Mouse (Mus musculus) embryo, embryonic 11.5 days (tissue): Measurements from ENCODE around the gene Adi1.

ENCODE experiments used
- DNase-seq: peaks from one replicate; pipeline ENCODE4 v3.0.0-alpha.2; 2012; ENCODE audit warnings: low read depth, low spot score

Gene Adi1

GRCm38 (mm10) chr12:28694231-28694630 lies 19.2 kb downstream of the Adi1 start:
- no peak for DNase-seq

DNA sequence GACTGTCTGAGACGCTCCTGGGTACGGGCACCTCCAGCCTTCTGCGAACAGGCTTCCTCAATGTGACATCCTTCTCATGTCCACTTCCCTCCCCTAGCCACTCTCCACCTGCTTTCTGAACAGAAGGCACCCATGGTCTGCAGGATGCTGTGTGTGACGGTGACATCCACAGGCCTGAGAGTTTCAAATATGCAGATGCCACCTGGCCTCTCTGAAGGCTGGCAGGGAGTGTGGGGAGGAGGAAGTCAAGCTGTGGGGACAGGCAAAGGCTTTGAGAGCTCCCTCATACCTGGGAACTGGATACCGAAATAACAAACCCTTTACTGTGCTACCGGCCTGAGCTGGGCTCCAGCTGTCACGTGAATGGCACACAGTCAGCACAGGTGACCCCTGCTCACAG lies 19.7 kb downstream of the Adi1 start:
- no peak for DNase-seq

GRCm38 (mm10) chr12:28697821-28698595 lies 23.0 kb downstream of the Adi1 start:
- no peak for DNase-seq

GRCm38 (mm10) chr12:28699086-28699485 lies 24.1 kb downstream of the Adi1 start:
- DNase-seq: no peak

GRCm38 (mm10) chr12:28699656-28700055 lies 24.6 kb downstream of the Adi1 start:
- peak; percentile 53 for DNase-seq

- no peak for DNase-seq
Observed at GRCm38 (mm10) chr12:28700101-28700511, 25.1 kb downstream of the Adi1 start.

DNA sequence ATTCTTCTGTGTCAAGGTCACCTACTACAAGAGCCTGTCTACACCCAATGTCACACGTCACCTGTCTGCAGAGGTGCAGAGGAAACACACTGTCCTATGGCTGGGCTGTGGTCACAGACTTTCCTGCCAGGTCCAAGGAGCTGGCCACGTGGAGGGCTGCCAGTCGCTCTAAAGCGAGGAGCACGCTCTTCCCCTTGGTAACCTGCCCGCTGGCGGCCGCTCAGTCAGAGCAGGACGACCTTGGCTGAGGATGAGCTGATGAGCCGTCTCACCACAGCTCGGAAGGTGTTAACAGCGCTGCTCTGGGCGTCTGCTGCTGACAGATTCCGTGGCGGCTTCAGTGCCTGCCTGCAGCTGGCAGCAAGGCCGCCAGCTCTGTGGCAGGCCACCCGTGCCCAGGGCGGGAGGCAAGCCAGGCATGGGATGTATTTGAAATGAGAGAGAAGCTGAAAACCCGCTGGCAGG lies 25.6 kb downstream of the Adi1 start:
- DNase-seq: no peak

DNA sequence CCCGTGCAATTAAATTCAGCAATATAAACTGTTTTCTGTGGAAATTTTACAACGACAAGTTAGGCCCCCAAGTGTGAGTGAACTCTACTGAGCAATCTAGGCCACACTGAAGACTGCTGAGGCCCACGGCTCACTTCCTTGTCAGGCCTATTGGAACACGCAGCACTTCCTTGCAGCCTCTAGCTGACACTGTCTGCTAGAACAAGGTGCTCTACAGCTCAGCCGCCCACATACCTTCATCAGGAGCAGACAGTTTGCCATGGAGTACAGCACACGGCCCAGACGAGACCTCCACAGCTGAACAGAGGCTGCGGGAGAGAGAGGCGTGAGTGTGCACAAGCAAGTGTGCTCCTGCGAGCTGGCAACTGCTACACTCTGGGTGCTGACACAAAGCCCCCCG lies 26.3 kb downstream of the Adi1 start:
- DNase-seq: no peak

DNA sequence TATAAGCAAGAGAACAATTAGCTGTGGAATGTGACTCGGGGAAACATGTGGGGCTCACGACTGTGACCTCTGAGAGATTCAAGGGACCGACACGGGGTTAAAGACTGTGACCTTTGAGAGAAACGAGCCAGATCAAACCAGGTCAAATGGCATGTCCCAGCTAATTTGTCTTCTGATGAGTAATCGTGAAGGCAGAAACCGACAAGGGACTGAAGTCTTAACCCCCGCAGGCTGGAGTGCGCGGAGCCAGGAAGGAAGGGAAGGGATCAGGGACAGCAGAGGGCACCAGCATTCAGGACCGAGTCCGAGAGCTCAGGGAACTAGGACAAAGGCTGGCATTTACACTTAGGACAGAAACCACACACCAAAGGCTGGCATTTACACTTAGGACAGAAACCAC lies 29.4 kb downstream of the Adi1 start:
- no peak for DNase-seq

- no peak for DNase-seq
Observed at GRCm38 (mm10) chr12:28705204-28705603, 30.2 kb downstream of the Adi1 start.

DNA sequence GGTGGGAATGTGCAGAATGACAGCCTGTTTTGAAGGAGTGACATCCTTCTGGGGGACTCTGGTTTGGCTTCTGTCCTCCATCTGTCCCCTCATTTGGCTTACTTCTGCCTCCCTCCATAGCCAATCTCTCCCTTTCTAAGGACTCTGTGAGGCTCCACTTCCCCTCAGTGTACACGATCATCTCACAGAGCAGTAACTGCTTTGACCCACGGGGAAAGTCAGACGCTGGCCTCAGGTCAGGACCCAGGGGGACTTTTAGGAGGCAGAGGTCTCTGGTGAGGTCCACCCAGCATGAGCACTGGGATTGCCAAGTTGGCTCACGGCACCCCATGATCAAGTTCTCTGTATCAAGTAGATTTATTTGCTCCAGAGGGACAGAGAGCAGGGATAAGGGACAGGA lies 33.1 kb downstream of the Adi1 start:
- no peak for DNase-seq

DNA sequence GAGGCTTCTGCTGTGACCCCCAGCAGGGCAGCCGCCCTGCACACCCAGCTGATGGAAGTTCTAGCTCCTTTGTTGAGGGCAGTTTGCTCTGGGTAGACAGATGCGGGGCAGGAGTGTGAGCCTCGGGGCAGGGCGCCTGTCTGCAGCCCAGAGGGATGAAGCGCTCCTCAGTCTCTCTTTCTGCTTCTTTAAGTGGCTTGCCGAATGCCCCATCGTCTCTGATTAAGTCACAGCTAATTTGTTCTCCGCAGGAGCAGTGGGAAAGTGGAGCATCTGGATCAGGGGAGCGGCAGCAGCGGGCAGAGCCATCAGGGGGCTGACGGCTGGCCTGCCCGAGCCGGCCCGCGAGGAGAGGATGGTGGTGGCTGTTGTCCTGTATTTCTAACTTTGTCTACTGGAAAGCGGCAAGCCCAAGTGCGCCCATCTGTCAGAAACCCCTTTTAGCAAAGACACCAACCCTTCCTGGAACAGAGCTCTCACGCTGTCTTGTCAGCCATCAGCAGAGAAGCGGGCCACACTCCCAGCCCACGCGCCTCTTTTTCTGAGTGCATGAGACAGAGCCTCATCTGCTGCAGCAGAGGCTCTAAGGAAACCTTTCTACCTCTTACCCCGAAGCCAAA lies 35.6 kb downstream of the Adi1 start:
- DNase-seq: no peak

DNA sequence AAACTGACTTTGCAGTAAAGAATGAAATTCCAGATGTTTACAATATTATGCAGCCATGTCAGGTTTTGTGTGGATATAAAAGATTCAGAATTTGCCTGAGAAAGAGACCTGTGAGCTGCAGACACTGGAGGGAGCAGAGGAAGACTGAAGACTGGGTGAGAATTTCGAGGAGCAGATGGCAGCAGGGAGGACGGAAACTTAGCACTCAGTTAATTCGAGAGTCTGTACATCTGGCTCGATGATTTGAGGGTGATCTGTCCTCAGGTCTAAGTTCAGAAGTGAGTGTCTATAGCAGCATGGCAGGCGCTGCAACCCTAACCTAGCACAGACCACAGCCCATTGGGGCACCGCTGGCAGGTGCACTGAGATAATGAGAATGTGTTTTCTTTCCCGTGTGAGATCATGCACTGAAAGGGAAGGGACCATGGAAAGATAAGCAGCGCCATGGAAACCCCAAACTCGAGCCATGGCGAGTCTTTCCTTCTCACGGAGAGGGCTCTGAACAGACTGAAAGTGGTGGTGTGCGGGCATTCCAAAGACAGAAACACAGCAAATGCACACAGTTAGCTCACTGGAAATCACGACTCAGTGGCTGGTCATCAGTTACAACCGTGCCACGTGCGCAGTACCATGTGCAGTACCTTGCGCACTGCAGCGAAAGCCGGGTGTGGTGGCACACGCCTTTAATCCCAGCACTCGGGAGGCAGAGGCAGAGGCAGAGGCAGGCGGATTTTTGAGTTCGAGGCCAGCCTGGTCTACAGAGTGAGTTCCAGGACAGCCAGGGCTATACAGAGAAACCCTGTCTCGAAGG lies 40.0 kb downstream of the Adi1 start:
- DNase-seq: no peak

DNA sequence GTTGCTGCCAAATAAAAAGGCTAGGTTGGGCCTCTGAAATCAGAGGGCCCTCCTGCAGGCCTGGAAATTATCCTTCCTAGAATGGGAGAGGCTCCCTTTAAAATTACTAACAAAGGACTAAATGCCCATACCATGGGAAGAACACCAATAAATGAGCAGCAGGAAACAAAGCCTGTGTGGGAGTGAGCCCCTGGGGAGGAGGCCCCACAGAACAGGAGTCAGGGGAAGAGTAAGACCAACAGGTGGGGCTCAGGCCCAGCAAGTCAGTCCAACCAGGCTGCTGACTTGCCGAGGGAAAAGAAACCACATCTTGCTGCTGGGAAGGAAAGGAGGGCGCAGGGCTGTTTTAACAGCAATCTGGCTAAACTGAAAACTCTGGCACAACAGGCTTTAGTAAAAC lies 42.0 kb downstream of the Adi1 start:
- DNase-seq: no peak

GRCm38 (mm10) chr12:28718106-28718505 lies 43.1 kb downstream of the Adi1 start:
- DNase-seq: no peak

DNA sequence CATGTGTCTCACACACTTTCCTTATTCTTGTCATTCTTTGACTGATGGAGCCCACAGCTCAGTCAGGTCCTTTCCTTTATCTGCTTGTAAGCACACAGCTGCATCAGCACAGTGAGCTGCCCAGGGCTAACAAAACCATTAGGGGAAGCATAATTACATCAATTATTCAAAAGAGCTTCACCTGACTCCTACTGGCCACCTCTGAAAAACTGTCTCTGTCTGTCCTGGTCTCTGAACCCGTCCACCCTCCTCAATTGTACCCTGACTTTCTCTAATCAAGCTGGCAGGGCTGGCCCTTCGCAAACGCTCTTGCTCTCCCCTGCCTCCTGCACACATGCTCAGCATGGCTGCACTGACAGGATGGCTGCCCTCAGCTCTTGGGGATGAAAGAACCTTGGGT lies 49.3 kb downstream of the Adi1 start:
- no peak for DNase-seq

DNA sequence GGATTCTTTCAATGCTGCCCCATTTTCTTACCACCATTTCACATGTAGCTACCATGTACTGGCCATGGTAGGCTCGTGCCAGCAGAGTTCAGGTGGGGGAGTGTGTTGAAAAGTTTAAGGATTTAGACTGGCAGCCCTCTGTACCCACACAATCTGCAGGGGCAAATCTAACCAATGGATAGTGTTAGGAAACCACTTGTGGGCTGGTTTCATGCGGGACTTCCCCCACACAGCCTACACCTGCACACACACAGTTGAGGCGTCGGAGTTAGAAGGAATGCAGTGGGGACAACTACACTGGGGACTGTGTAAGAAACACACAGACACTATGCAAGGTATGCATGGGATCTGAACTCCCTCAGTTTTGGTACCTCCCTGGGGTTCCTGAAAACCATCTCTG lies 51.2 kb downstream of the Adi1 start:
- no peak for DNase-seq

- DNase-seq: no peak
Observed at GRCm38 (mm10) chr12:28727061-28727460, 52.0 kb downstream of the Adi1 start.
